21 mouse cellular contexts compared by ENCODE assay signal in genomic region chr13:9283050-9283449, GRCm38 (mm10). TPM values are rescaled to one million over a fixed set of nuclear protein-coding genes. Genes with fewer than 3 reads are reported as not detected.
DNase-seq lines count a peak whose midpoint lies in the region; ATAC-seq lines count a peak whose summit lies in the region.
"Had no signal": no experiment of that assay in that cellular context is flagged by ENCODE, and none has a peak within 500 bp of the region (broad histone marks: within the 10 kb centered on the region; RNA-seq: fewer than 3 reads in every experiment).

No protein-coding gene starts in this region.

- no peaks in the 10 kb centered on the region for H3K36me3 ChIP-seq in forebrain, embryonic 12.5 days (replicated peaks)
- no peaks in the 10 kb centered on the region; the same call in 1 of the 2 replicates for H3K36me3 ChIP-seq in forebrain, embryonic 11.5 days (ENCODE audit: control insufficient read depth, insufficient read depth, low read length)
- H3K36me3 ChIP-seq: embryonic facial prominence, embryonic 12.5 days; hindbrain, embryonic 15.5 days; liver, embryonic 12.5 days had no signal

- H3K9me3 ChIP-seq in forebrain, embryonic 12.5 days = no peaks in the 10 kb centered on the region
- no peaks in the 10 kb centered on the region for H3K9me3 ChIP-seq in forebrain, embryonic 11.5 days (ENCODE audit: control insufficient read depth, low read length)
- H3K9me3 ChIP-seq: embryonic facial prominence, embryonic 12.5 days; hindbrain, embryonic 15.5 days; liver, embryonic 12.5 days had no signal

- H3K4me2 ChIP-seq in forebrain, embryonic 12.5 days = no peak overlapping the region
- no peak overlapping the region for H3K4me2 ChIP-seq in forebrain, embryonic 11.5 days (ENCODE audit: low read depth, low read length, severe bottlenecking)
- H3K4me2 ChIP-seq: embryonic facial prominence, embryonic 12.5 days; hindbrain, embryonic 15.5 days; liver, embryonic 12.5 days; lung, embryonic 14.5 days; midbrain, embryonic 11.5 days had no signal

- DNase-seq in forebrain, embryonic 11.5 days (ENCODE audit: low spot score) = no peak
- peak; percentile 20 for DNase-seq in layer of hippocampus, adult 9-11 months
- no peak for DNase-seq in layer of hippocampus, adult 11-12 months (ENCODE audit: low spot score)
- peak; percentile 32 to 49 for DNase-seq in right cerebral cortex, adult 2 months (ENCODE audit: low spot score in 2 of 2)
- no peak for DNase-seq in right cerebral cortex, postnatal 4 days
- DNase-seq in right cerebral cortex, postnatal 36 days (ENCODE audit: low spot score in 2 of 2) = peak; percentile 32
- DNase-seq in spleen, postnatal 10 days (ENCODE audit: low spot score in 2 of 2) = no peak
- DNase-seq: cerebellum, adult 11 months; cerebellum, postnatal 14 days; gastrocnemius, postnatal 25 days; kidney, adult 18-20 months; kidney, postnatal 10 days; lung, embryonic 14.5 days; lung, postnatal 4 days; thymus, adult 18-20 months had no signal

- no peak overlapping the region for H3K9ac ChIP-seq in forebrain, embryonic 12.5 days
- H3K9ac ChIP-seq in forebrain, embryonic 11.5 days (ENCODE audit: low read length) = no peak overlapping the region
- H3K9ac ChIP-seq: embryonic facial prominence, embryonic 12.5 days; hindbrain, embryonic 15.5 days; liver, embryonic 12.5 days; lung, embryonic 14.5 days had no signal

- no peaks in the 10 kb centered on the region for H3K27me3 ChIP-seq in forebrain, embryonic 12.5 days
- H3K27me3 ChIP-seq in forebrain, embryonic 11.5 days (ENCODE audit: control insufficient read depth, insufficient read depth, low read length) = no peaks in the 10 kb centered on the region
- H3K27me3 ChIP-seq: CH12.LX; embryonic facial prominence, embryonic 12.5 days; hindbrain, embryonic 15.5 days had no signal

- H3K4me3 ChIP-seq in forebrain, embryonic 12.5 days (replicated peaks) = no peak overlapping the region
- H3K4me3 ChIP-seq in forebrain, embryonic 11.5 days (ENCODE audit: low read depth, low read length) = no peak overlapping the region
- H3K4me3 ChIP-seq: embryonic facial prominence, embryonic 12.5 days; hindbrain, embryonic 15.5 days; liver, embryonic 12.5 days had no signal

- no peak overlapping the region for H3K27ac ChIP-seq in forebrain, embryonic 12.5 days
- H3K27ac ChIP-seq in forebrain, embryonic 11.5 days (ENCODE audit: low read depth, low read length) = no peak overlapping the region
- H3K27ac ChIP-seq: embryonic facial prominence, embryonic 12.5 days; hindbrain, embryonic 15.5 days; liver, embryonic 12.5 days had no signal

- peaks cover 33% of the 10 kb centered on the region for H3K4me1 ChIP-seq in forebrain, embryonic 12.5 days
- peaks cover 2% of the 10 kb centered on the region; the same call in 1 of the 2 replicates for H3K4me1 ChIP-seq in forebrain, embryonic 11.5 days (replicated peaks; ENCODE audit: control insufficient read depth, insufficient read depth, low read length)
- H3K4me1 ChIP-seq: liver, embryonic 12.5 days had no signal

- ATAC-seq in forebrain, embryonic 12.5 days (ENCODE audit: low FRiP score) = 0 out of 2 replicates have a peak, but pooled peaks have one; percentile 30
- ATAC-seq in forebrain, embryonic 11.5 days (replicated peaks; ENCODE audit: low FRiP score) = no peak
- ATAC-seq: liver, embryonic 12.5 days had no signal

- WGBS in forebrain, embryonic 12.5 days = 63% methylated on average over 13 of the region's 13 CpGs
- 75% methylated on average over 13 of the region's 13 CpGs for WGBS in forebrain, embryonic 11.5 days

RNA-seq across cellular contexts. Expression of gene Dip2c, which starts 6.7 kb away (rescaled TPM):
- polyA plus RNA-seq in forebrain, embryonic 12.5 days (2016; fragmentation: Nextera tagmentation; extraction: Ambion mirVana) = 10.4 and 10.5 TPM in 2 replicates
- polyA plus RNA-seq in forebrain, embryonic 11.5 days (2014; fragmentation: Nextera tagmentation; extraction: Ambion mirVana) = 9.0 and 9.9 TPM in 2 replicates

Comparison
In these comparisons a context has a peak if more than half of its experiments do, and no peak if none do; other contexts are left out.
1. DNase-seq: peak in layer of hippocampus, adult 9-11 months (single experiment), right cerebral cortex, adult 2 months (2 of 2) and right cerebral cortex, postnatal 36 days (2 of 2); none in forebrain, embryonic 11.5 days (single experiment), layer of hippocampus, adult 11-12 months (single experiment), right cerebral cortex, postnatal 4 days (single experiment) and spleen, postnatal 10 days (0 of 2).